Mouse (Mus musculus): ENCODE data around the gene Car6.
A peak's percentile ranks its signal among the peaks of the same experiment; 100 is the strongest.

Gene Car6

DNA sequence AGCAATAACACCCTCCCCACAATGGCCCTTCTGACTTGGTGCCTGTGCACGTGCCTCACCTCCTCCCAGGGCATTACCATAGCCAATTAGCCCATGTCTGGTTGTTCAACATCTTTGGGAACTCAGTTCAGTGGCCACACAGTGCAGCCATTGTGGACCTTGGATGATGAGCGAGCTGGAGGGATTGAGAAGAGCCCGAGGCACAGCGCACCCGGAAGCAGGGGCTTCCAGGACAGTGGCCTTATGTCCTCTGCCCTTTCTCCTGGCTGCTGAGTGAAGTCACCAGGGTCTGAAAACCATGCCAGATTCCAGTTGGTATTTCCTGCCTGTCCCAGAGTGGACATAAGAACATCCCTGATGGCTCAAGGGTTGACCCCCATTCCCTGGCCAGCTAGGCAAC is at the start of gene Car6:
TSS of gene Car6 (minus strand) at position 101 of the 400 bp plus-strand sequence.
- no peak for DNase-seq

DNA sequence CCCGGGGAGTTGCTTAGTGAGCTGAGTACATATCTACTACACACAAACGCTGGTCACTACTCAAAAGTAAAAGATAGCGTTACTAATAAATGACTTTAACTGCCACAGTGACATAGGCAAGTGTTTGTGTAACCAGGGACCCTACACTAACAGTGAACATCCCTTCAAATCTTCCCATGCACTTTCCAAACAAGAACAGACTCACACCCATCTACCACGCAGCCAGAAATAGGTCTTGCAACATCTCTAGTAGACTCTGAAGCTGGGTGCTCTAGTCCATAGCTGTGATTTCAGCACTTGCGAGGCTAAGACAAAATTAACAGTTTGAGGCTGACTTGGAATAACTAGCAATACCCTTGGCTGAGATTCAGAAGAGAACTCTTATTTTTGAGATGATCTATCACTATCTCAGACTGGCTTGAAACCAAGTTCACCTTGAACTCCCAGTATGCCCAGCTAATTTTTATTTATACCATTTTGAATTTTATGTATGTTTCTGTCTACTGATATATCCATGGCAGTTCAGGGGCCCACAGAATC is 48.7 kb upstream of the Car6 start:
- no peak for DNase-seq

DNA sequence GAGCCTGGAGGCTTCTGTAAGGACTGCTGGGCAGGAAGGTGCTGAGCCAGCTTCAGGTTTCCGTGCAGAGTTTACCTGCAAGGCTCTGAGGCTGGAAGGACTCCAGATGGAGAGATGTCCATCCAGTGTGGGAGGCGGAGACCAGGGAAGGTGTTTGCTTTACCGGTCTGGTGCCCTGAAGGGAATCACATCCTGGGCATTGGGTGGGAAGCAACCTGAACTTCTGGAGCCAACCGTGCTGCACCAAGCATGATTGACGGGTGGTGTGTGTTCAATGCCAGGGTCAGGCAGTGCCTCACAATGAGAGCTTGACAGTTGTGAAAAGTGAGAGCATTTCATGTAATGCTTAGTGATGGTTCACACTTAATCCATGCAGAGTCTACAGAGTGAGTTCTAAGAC is 47.8 kb upstream of the Car6 start:
- no peak for DNase-seq

DNA sequence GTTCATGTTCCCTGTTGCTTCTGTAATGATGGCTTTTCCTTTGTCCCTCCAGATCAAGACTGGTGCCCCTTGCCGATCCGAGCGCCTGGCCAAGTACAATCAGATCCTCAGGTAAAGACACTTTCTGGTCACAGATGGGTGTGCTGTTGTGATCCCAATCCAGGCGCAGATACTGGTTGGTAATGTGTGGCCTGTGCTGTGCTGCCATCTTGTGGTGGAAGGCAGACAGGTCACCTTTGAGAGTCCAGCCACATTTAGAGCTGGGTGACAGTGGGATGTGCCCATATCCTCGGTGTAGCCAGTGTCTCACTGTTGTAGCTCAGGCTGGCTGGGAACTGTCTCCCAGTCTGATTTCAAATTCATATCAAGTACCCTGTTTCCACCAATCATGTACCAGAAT is 46.9 kb upstream of the Car6 start:
- peak; percentile 72 for DNase-seq

DNA sequence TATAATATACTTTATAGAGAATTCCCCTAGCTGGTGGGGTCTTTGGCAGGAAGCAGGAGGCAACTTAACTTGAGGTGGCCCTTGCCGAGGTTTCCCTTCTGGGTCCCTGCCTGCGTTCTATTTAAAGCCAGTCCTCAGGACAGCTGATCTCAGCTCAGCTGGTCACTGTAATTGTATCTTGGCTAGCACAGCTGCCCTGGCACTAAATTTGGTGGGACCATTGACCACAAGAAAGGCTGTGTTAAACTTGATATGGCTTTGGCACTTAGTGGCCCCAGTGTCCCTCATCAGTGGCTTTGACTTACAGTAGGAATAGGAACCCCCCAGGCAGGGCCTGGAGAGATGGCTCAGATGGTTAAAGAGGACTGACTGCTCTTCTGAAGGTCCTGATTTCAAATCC is 44.7 kb upstream of the Car6 start:
- DNase-seq = no peak

DNA sequence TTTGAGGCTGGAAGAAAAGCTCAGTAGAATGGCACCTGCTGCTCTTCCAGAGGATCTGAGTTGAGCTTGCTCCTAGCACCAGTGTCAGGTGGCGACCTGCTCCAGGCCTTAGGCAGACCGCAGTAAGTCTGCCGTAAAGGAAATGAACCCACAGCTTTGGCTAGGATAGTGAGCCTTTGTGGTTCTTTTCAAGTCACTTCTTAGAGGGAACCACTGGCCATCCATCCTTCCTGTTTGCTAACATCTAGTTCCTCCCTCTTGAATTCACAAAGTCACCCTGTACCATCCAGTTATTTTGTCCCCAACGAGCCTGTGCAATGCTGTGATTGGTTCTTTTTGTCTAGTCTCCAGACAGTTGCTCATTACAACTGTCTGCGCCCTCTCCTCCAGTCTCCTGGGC is 41.6 kb upstream of the Car6 start:
- DNase-seq = no peak

DNA sequence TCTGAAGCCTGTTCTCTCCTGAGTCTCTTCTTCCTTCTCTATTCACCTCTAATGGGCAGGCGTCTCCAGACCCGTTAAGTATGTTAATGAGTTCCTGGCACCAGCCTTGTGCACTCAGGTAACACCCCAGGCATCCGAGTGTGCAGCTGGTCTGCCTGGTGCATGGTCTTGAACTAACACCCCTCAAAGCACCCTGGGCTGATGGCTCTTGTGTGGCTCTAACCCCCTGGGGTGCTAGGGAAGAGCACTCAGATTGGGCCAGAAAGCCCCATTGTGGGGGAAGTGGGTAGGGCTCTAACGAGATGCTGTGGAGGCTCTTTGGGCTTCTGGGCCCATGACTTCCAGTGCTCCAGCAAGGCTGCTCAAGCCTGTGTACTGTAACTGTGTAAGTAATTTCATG is 40.6 kb upstream of the Car6 start:
- DNase-seq = no peak

DNA sequence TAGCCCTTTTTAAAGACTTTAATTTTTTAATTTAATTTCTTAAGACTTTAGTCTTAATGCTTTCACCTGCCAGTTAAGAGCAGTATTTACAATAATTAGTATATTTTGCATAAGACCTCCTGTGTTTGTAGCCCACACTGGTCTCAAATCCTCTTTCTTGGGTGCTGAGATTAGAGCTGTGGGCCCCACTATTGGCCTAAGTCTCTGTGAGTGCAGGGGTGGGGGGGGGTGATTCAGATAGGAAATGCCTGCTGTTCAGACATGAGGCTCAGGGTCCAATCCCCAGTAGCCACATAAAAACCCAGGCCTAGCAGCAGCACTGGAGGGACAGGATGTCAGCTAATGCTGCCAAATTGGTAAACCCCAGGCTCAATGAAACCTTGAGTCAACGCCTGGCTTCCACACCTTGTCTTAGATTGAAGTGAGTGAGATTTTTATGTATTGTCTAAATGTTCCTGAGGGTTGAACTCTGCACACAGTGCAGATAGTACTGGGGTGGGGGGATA is 39.3 kb upstream of the Car6 start:
- no peak for DNase-seq

DNA sequence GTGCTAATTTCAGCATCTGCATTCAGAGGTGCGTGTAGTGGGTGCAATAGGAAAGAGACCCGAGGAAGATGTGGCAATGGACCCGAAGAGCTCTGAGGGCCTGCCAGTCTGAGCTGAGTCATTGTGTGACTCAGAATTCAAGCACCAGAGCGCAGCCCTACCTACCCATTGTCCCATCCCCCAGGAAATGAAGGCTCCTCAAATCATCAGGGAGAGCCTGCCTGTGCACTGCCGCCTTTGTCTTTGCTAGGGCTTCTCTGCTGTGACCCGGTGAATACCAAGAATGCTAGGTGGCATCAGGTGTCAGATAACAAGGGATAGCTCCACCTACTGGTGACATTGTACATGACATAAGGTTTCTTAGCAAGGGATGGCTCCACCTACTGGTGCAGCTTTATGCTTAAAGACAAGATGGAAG is 38.8 kb upstream of the Car6 start:
- DNase-seq = peak; percentile 79

DNA sequence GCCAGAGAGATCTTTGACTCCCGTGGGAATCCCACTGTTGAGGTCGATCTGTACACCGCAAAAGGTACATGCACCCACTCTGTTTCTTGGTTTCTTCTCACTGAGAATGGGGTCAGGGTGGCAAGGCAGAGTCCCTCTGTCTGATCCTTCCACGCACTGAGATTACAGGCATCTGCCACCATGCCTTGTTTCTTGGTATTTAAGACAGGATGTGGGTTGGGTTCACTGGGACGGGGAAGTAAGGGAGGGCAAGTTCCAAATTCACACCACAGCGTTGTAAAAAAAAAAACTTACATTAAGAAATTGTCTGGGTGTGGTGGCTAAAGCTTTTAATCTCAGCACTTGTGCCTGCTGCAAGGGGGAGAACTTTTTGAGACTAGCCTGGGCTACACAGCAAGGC is 38.4 kb upstream of the Car6 start:
- DNase-seq = no peak

DNA sequence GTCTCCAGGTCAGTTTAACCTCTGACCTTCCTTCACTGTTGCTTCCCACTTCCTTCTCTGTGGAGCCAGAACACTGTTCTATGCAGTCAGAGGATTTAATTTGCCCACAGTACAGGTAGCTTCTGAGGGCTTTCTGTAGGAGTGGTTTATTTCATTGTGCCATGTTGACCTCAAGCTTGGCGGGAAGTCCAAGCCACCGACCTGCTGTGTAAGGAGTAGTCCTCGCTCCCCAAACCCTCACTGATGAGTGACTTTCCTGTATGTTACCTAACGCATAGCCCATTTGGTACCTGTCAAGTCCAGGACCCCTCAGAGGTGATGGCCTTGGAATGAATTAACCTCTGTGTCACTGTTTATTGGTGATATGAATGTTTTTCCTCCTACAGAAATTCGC is 38.0 kb upstream of the Car6 start:
- no peak for DNase-seq

DNA sequence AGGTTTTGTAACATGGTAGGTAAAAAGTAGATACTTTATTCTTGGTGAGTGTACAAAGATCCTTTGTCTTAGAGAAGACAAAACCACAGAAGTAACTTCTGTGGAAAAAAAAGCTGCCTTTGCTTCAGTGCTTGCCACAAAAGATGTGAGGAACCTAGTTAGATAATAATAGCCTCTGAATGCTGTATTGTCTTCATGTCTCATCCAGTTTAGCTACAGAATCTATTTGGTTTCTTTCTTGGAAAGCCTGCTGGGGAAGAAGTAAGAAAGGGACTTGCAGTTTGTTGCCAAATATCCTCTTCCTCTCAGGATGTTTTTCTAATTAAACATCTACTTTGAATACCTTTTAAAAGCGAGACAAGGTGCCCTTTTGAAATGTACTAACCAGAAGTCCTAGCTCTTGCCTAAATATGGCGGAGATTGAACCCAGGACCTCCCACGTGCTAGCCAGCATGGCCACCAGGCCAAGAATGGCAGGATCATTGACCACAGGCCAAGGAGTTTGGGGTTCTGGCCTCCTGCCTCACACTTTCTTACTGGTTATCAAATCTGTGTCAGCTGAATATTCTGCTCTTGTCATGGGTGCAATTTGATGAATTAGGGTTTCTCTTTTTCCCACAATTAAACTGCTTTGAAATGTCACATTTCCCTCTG is 37.4 kb upstream of the Car6 start:
- DNase-seq = no peak

DNA sequence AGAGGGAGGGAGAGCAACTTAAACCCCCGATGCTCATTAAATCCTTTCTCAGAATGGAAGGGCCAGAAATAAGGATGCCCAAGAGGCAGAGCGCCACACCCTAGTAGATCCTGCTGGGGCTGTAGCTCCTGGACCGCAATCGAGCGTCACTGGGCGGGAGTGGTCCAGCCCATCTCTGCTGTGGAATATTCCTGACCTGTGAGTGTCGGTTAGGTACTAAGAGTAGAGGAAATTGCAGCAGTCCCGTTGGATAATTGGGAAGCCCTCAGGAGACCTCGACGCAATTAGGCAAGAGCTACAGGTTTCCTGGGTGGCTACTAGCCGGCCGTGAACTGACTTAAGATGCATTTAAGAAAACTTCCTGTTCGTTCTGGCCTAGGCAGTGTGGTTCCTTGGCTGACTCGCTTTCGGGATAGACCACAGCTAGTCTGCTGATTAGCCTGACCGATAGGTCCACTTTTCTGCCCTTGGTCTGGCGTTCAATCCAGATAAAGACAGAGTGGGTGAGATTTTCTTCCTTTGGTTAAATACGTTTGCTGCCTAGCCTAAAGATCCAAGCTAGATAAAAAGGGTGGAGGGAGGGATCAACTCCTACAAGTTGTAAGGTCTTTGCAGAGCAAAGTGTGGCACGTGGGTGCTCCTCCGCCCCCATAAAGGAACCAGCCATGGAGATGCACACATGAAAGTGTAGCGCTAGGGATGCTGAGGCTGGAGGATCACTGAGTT is 36.7 kb upstream of the Car6 start:
- no peak for DNase-seq

DNA sequence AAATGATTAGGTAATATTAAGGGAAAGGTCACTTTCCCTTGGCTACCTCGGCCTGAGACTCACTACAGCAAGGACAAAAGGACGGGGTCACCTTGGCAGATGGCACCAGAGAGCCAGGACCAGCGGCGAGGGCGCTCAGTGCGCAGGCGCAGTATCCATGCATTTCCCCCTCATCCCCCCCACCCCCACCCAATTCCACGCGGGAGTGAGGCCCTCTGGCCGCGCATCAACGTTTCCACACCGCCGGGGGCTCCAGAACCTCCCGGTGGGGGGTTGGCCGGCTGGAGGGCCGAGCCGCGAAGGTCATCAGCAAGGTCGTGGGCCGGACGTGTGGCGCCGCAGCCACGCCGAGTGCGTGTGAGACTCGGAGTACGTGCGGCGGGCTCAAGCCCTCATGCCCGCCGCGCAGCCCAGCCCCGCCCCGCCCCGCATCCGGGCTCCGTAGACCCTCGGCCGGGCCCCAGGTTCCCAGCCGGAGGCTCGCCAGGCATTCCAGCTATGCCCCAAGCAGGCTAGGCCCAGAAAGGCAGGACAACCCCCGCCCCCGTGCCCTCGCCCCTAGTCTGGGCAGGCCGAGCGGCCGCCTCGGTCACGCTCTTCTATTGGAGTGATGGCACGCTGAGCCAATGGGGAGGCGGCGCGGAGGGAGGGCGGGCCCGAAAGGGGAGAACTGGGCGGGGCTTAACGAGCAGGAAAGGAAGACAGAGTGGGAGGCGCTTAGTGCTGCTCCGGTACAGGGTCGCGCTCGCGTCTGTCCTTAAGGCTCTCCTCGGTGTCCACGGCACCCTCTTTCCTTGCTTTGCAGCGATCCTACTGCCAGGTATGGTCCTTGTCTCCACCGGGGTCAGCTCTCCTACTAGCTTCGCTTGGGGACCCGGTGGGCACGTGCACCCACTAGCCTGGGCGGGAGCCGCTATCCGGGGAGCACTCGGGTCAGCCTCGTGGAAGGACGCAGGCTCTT is 35.7 kb upstream of the Car6 start, which contains the start of gene Eno1:
TSS of gene Eno1 (plus strand) at position 201 of the 961 bp plus-strand sequence.
- peak; percentile 96 for DNase-seq

DNA sequence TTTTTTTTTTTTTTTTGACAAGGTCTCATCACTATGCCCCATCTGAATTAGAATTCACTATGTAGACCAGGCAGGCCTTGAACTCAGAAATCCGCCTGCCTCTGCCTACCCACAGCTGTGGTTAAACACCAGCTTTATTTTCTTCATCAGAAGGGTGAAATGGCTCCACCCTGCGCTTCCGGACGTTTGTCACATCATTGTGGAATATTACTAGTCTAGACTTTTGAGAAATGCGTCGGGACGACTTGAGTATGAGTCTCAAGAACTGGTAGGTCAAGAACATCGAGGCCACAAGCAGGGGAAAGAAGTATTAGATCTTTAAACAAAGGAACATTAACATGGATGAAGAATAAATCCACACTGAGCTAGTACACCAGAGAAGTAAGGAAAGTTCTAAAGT is 34.9 kb upstream of the Car6 start:
- no peak for DNase-seq

DNA sequence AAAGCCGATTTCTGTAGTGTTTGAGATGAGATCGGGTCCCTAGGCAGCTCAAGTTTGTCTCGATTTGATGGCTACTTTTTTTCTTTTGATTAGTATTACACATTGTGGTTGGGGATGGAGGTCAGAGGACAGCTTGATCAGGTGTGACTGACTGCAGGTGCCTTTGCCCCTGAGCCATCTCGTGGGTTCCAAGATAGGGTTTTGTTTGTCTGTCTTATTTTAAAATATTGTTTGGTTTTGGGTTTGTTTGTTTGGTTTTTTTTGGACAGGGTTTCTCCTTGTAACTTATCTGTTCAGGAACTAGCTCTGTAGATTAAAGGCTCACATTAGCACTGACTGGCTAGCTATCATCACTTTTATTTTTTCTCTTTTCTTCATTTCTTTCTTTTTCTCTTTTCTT is 34.5 kb upstream of the Car6 start:
- no peak for DNase-seq

DNA sequence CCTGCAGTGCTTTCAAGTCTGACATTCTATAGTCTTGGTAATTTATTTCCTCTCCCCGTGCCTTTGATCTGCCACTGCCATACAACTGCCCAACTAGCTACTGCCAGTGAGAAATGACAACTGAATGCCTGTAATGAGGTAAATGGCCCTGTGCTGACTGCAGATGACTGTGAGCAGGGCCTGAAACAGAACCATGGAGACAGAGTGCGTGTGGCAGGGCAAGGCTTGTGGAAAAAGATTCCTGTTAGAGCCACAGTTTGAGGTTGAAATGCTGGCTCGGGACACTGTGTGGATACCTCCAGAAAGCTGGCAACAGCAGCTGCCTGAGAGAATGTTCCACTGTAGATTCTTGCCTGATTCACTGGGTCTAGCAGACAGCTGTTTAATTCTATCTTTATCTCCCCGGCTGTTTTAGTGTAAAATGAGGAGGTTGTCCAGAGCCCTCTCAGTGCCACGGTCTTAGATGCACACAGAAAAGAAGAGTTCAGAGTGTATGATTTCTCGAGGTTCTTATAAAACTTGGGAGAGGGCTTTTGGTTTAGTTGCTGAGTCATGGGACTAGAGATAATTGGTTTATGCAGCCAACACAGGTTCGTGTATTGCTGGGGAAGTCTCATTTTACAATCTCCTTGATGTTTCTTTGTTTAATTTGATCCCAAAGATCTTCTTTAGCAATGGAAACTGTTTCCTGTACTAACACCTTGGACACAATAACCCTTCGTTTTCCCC is 33.6 kb upstream of the Car6 start:
- no peak for DNase-seq

DNA sequence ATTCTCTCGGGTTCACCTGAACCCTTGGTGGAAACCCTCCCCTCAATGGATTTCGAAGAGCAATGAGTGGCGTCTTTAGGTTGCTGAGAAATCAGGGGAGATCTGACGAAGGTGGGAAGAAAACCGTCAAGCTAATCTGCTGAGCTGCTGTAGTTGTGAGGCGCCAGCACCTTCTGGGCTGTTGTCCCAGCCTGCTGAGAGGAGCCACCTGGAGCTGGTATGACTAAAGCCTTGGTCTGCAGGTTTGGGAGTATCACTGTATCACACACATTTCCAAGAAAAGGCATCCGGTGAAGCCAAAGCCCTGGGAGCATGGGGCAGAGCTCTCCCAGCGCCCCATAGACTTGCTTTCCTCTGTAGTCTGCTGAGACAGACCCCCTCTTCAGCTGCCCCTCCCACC is 30.7 kb upstream of the Car6 start:
- peak; percentile 61 for DNase-seq

DNA sequence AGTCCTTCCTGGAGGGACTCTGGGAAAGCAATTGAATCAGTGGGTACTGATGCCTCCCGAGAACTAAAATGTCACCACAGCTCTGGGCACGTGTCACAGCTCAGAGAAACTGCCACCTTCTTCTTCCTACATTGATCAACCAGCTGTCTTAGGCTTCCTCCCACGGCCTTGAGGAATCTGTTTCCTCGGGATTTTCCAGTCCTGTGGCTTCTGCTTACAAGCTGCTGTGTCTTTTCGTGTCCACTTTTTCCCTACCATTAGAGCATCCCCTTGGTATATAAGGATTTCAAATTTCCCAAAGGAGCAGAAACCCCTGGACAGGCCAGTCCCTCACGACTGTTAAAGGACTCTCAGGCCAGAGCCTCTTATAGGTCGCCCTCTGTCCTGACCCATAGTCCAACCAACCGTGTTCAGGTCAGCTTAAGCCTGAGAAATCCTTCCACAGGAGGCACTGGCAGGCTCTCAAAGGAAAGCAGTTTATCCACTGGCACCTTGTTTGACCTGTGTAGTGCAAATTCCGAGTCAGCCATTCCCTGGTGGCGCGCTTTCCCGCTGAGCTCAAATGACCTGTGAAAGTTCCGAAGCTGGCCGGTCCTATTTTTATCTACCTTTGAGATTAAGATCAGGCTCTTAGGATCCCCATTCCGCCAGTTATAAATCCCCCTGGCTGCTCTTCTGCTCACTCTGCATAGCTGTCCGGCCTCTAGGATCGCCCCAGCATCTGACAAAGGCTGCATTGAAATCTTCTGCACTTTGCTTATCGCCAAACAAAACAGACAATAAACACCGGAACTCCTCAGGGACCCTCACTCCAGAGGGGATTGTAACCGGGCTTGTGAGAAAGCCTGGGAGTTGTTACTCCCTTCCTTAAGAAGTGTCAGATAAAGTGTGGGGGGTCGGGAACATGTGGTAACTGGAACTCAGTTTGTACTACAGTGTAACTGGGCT is 29.6 kb upstream of the Car6 start:
- DNase-seq = no peak

DNA sequence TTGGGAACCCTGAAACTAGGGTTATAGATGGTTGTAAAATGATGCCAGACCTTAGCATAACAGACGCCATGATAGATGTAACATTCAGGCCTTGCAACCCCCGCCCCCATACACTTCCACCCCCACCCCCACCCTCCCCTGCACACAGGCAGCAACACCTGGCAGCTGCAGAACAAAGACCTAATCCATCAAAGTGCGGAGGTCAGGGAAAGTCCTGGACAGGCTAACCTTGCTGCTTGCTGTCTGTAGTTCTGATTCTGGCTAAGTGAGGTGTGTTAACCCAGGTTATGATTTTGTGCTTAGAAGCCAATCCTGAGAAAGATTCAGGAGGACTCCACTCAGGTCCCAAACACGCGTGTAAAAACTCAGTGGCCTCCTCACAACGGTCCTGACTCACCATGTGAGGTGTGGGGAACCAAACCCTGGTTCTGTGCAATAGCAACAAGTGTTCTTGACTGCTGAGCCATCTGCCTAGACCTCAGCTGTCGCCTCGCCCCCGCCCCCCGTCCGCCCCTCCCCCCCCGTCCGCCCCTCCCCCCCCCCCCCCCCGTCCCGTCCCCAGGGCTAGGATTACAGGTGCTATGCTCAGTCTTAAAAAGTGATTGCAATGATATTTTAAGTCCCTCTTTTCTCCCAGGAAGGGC is 28.7 kb upstream of the Car6 start:
- no peak for DNase-seq
